14 mouse cellular contexts compared by ENCODE assay signal in genomic region chr2:170385556-170385955, GRCm38 (mm10). TPM values are rescaled to one million over a fixed set of nuclear protein-coding genes. Genes with fewer than 3 reads are reported as not detected.
"Had no signal": no experiment of that assay in that cellular context is flagged by ENCODE, and none has a peak within 500 bp of the region (broad histone marks: within the 10 kb centered on the region; RNA-seq: fewer than 3 reads in every experiment).

No protein-coding gene starts in this region.

- H3K4me1 ChIP-seq: liver, embryonic 13.5 days; stomach, embryonic 15.5 days had no signal

- H3K27ac ChIP-seq: liver, embryonic 13.5 days; stomach, embryonic 15.5 days had no signal

- H3K27me3 ChIP-seq: liver, embryonic 13.5 days; stomach, embryonic 15.5 days had no signal

- H3K9ac ChIP-seq: liver, embryonic 13.5 days; stomach, embryonic 15.5 days had no signal

- H3K4me2 ChIP-seq: liver, embryonic 13.5 days; midbrain, embryonic 11.5 days; stomach, embryonic 15.5 days had no signal

- H3K4me3 ChIP-seq: liver, embryonic 13.5 days; stomach, embryonic 15.5 days had no signal

- H3K9me3 ChIP-seq: liver, embryonic 13.5 days; stomach, embryonic 15.5 days had no signal

- DNase-seq: kidney, adult 8-10 months; kidney, postnatal 14 days; kidney, postnatal 4 days; liver, embryonic 13.5 days; lung, adult 2 months; lung, postnatal 14 days; lung, postnatal 4 days; midbrain, embryonic 14.5 days; spleen, adult 18-20 months; thymus, postnatal 25 days had no signal

- H3K36me3 ChIP-seq: liver, embryonic 13.5 days; stomach, embryonic 15.5 days had no signal

RNA-seq across cellular contexts. Expression of gene Bcas1, which starts 42.1 kb away (rescaled TPM):
- total RNA-seq: liver, adult 2 months; megakaryocyte-erythroid progenitor cell, adult 5-6 weeks had no signal
